Mouse (Mus musculus) cerebellum, adult 11-12 months (tissue): Measurements from ENCODE around the gene Myod1.

ENCODE experiments used
- DNase-seq: peaks from one replicate; pipeline ENCODE4 v3.0.0; 2022

The Myod1 gene

GRCm38 (mm10) chr7:46376172-46377007 is at the start of gene Myod1:
Gene Myod1, plus strand, starts transcription at chr7:46376474.
- DNase-seq = no peak

- DNase-seq = no peak
Measured at GRCm38 (mm10) chr7:46327896-46328295, 48.4 kb upstream of the Myod1 start.

- DNase-seq = no peak
Measured at GRCm38 (mm10) chr7:46337397-46337796, 38.9 kb upstream of the Myod1 start.

GRCm38 (mm10) chr7:46339818-46340217 is 36.5 kb upstream of the Myod1 start:
- DNase-seq = no peak

GRCm38 (mm10) chr7:46340295-46340694 is 36.0 kb upstream of the Myod1 start:
- DNase-seq = no peak

- no peak for DNase-seq
Measured at GRCm38 (mm10) chr7:46341471-46341870, 34.8 kb upstream of the Myod1 start.

- DNase-seq = no peak
Measured at GRCm38 (mm10) chr7:46347692-46348091, 28.6 kb upstream of the Myod1 start.

- no peak for DNase-seq
Measured at GRCm38 (mm10) chr7:46348813-46349212, 27.5 kb upstream of the Myod1 start.

GRCm38 (mm10) chr7:46350119-46350702 is 26.1 kb upstream of the Myod1 start:
- no peak for DNase-seq

- no peak for DNase-seq
Measured at GRCm38 (mm10) chr7:46352748-46353147, 23.5 kb upstream of the Myod1 start.

GRCm38 (mm10) chr7:46353216-46353615 is 23.1 kb upstream of the Myod1 start:
- no peak for DNase-seq

GRCm38 (mm10) chr7:46353875-46354274 is 22.4 kb upstream of the Myod1 start:
- no peak for DNase-seq

GRCm38 (mm10) chr7:46361776-46362175 is 14.5 kb upstream of the Myod1 start:
- no peak for DNase-seq

GRCm38 (mm10) chr7:46364154-46364553 is 12.1 kb upstream of the Myod1 start:
- DNase-seq = no peak

- DNase-seq = no peak
Measured at GRCm38 (mm10) chr7:46365810-46366209, 10.5 kb upstream of the Myod1 start.

- DNase-seq = no peak
Measured at GRCm38 (mm10) chr7:46371104-46371503, 5.2 kb upstream of the Myod1 start.

- DNase-seq = no peak
Measured at GRCm38 (mm10) chr7:46377008-46377346, 703 bp downstream of the Myod1 start.

- DNase-seq = no peak
Measured at GRCm38 (mm10) chr7:46378123-46378522, 1.8 kb downstream of the Myod1 start.

GRCm38 (mm10) chr7:46378983-46379382 is 2.7 kb downstream of the Myod1 start:
- no peak for DNase-seq

- DNase-seq = no peak
Measured at GRCm38 (mm10) chr7:46380625-46381024, 4.4 kb downstream of the Myod1 start.

- DNase-seq = no peak
Measured at GRCm38 (mm10) chr7:46387430-46387829, 11.2 kb downstream of the Myod1 start.

- DNase-seq = no peak
Measured at GRCm38 (mm10) chr7:46389456-46390085, 13.3 kb downstream of the Myod1 start.

GRCm38 (mm10) chr7:46390226-46390625 is 14.0 kb downstream of the Myod1 start:
- DNase-seq = no peak

- DNase-seq = no peak
Measured at GRCm38 (mm10) chr7:46391701-46392100, 15.4 kb downstream of the Myod1 start.
